8 mouse cellular contexts compared by ENCODE assay signal in genomic region chr12:110889036-110890020, GRCm38 (mm10). TPM values are rescaled to one million over a fixed set of nuclear protein-coding genes. Genes with fewer than 3 reads are reported as not detected.
DNase-seq lines count a peak whose midpoint lies in the region; ATAC-seq and TF ChIP-seq lines count a peak whose summit lies in the region.

Cinp (minus strand) TSS chr12:110889145.
Tecpr2 (plus strand) TSS chr12:110889264.

- H3K4me2 ChIP-seq in forebrain, embryonic 12.5 days = peak within 1 kb of the TSS; percentile 87
- peak within 1 kb of the TSS; percentile 89 for H3K4me2 ChIP-seq in heart, postnatal 0 days (ENCODE audit: low read depth, low read length)
- H3K4me2 ChIP-seq in liver, embryonic 16.5 days (ENCODE audit: low read depth, low read length) = peak within 1 kb of the TSS; percentile 97
- H3K4me2 ChIP-seq in neural tube, embryonic 13.5 days = peak within 1 kb of the TSS; percentile 98

- no peak for TF ChIP-seq CTCF in E14TG2a.4 (conservative IDR thresholded peaks at IDR 0.05; ENCODE audit: low read length)
- TF ChIP-seq CTCF in heart, postnatal 0 days (IDR thresholded peaks at IDR 0.05; ENCODE audit: low read depth) = no peak
- TF ChIP-seq CTCF in testis, adult 2 months (IDR thresholded peaks at IDR 0.05; ENCODE audit: control insufficient read depth, insufficient read depth, insufficient replicate concordance, low read depth, low read length) = no peak

- H3K4me1 ChIP-seq in E14TG2a.4 (replicated peaks; ENCODE audit: low read depth, low read length) = peaks cover 44% of the 10 kb centered on the region
- H3K4me1 ChIP-seq in forebrain, embryonic 12.5 days = peaks cover 23% of the 10 kb centered on the region
- 0 out of 2 replicates have a peak, but pooled peaks cover 8% of the 10 kb centered on the region for H3K4me1 ChIP-seq in heart, postnatal 0 days (ENCODE audit: control insufficient read depth, insufficient read depth)
- peaks cover 37% of the 10 kb centered on the region for H3K4me1 ChIP-seq in liver, embryonic 16.5 days (ENCODE audit: control insufficient read depth, low read depth, low read length)
- H3K4me1 ChIP-seq in neural tube, embryonic 13.5 days (replicated peaks) = peaks cover 22% of the 10 kb centered on the region
- H3K4me1 ChIP-seq in testis, adult 2 months (ENCODE audit: control insufficient read depth, insufficient read depth, low read length) = peaks cover 8% of the 10 kb centered on the region

- peak within 1 kb of the TSS; percentile 95 for H3K4me3 ChIP-seq in E14TG2a.4 (replicated peaks; ENCODE audit: low read length)
- peak within 1 kb of the TSS; percentile 86 for H3K4me3 ChIP-seq in forebrain, embryonic 12.5 days (replicated peaks)
- peak within 1 kb of the TSS; percentile 88 for H3K4me3 ChIP-seq in heart, postnatal 0 days (ENCODE audit: low read depth, low read length)
- peak within 1 kb of the TSS; percentile 71 for H3K4me3 ChIP-seq in liver, embryonic 16.5 days (ENCODE audit: low read depth, low read length)
- peak within 1 kb of the TSS; percentile 85 for H3K4me3 ChIP-seq in neural tube, embryonic 13.5 days
- peak within 1 kb of the TSS; percentile 97 for H3K4me3 ChIP-seq in testis, adult 2 months (ENCODE audit: control insufficient read depth, low read depth, low read length)

- peak within 1 kb of the TSS; percentile 85 for H3K9ac ChIP-seq in forebrain, embryonic 12.5 days
- H3K9ac ChIP-seq in heart, postnatal 0 days (replicated peaks; ENCODE audit: low read depth, low read length) = peak within 1 kb of the TSS; percentile 74
- peak within 1 kb of the TSS; percentile 71 for H3K9ac ChIP-seq in liver, embryonic 16.5 days (ENCODE audit: low read depth, low read length)
- H3K9ac ChIP-seq in neural tube, embryonic 13.5 days = peak within 1 kb of the TSS; percentile 92

- H3K36me3 ChIP-seq in E14TG2a.4 (ENCODE audit: insufficient read depth, low read length) = peaks cover 26% of the 10 kb centered on the region
- peaks cover 4% of the 10 kb centered on the region; the same call in 1 of the 2 replicates for H3K36me3 ChIP-seq in forebrain, embryonic 12.5 days (replicated peaks)
- no peaks in the 10 kb centered on the region for H3K36me3 ChIP-seq in heart, postnatal 0 days (replicated peaks; ENCODE audit: control insufficient read depth, insufficient read depth, low read length)
- H3K36me3 ChIP-seq in liver, embryonic 16.5 days (ENCODE audit: control insufficient read depth, insufficient read depth) = no peaks in the 10 kb centered on the region
- no peaks in the 10 kb centered on the region for H3K36me3 ChIP-seq in neural tube, embryonic 13.5 days
- H3K36me3 ChIP-seq in testis, adult 2 months (ENCODE audit: control insufficient read depth, insufficient read depth, low read length) = no peaks in the 10 kb centered on the region

- no peaks in the 10 kb centered on the region for H3K9me3 ChIP-seq in E14TG2a.4 (ENCODE audit: low read length)
- no peaks in the 10 kb centered on the region for H3K9me3 ChIP-seq in forebrain, embryonic 12.5 days
- H3K9me3 ChIP-seq in heart, postnatal 0 days (replicated peaks; ENCODE audit: control insufficient read depth, low read length) = no peaks in the 10 kb centered on the region
- H3K9me3 ChIP-seq in liver, embryonic 16.5 days (replicated peaks; ENCODE audit: control insufficient read depth, low read length) = no peaks in the 10 kb centered on the region
- H3K9me3 ChIP-seq in neural tube, embryonic 13.5 days = no peaks in the 10 kb centered on the region

- peak within 1 kb of the TSS; percentile 92 for H3K27ac ChIP-seq in forebrain, embryonic 12.5 days
- peak within 1 kb of the TSS; percentile 81 for H3K27ac ChIP-seq in heart, postnatal 0 days (ENCODE audit: low read depth)
- peak within 1 kb of the TSS; percentile 95 for H3K27ac ChIP-seq in liver, embryonic 16.5 days (ENCODE audit: low read length)
- H3K27ac ChIP-seq in neural tube, embryonic 13.5 days (replicated peaks) = peak within 1 kb of the TSS; percentile 95
- peak within 1 kb of the TSS; percentile 83 for H3K27ac ChIP-seq in testis, adult 2 months (ENCODE audit: control insufficient read depth, insufficient read depth, low read depth, low read length)

- peaks cover 5% of the 10 kb centered on the region for H3K27me3 ChIP-seq in E14TG2a.4 (ENCODE audit: insufficient read depth, low read length)
- H3K27me3 ChIP-seq in forebrain, embryonic 12.5 days = no peaks in the 10 kb centered on the region
- no peaks in the 10 kb centered on the region for H3K27me3 ChIP-seq in heart, postnatal 0 days (ENCODE audit: control insufficient read depth, insufficient read depth, low read length)
- H3K27me3 ChIP-seq in liver, embryonic 16.5 days (ENCODE audit: control insufficient read depth, insufficient read depth, low read depth, low read length) = no peaks in the 10 kb centered on the region
- H3K27me3 ChIP-seq in neural tube, embryonic 13.5 days = no peaks in the 10 kb centered on the region
- H3K27me3 ChIP-seq in testis, adult 2 months (ENCODE audit: control insufficient read depth, insufficient read depth, low read length) = no peaks in the 10 kb centered on the region

- under 1% methylated on average over 61 of the region's 74 CpGs for WGBS in forebrain, embryonic 12.5 days
- under 1% methylated on average over 71 of the region's 74 CpGs for WGBS in heart, postnatal 0 days
- WGBS in liver, embryonic 16.5 days (ENCODE audit: insufficient replicate concordance) = under 1% methylated on average over 71 of the region's 74 CpGs
- under 1% methylated on average over 73 of the region's 74 CpGs for WGBS in neural tube, embryonic 13.5 days

- DNase-seq in c-Kit-positive CD71-positive TER-119-positive erythroid progenitor cells, embryonic 14.5 days (ENCODE audit: low spot score) = peak; percentile 96
- peak; percentile 99 for DNase-seq in heart, postnatal 0 days (ENCODE audit: low spot score)
- DNase-seq in kidney, postnatal 4 days = peak; percentile 96 to 98

- peak; percentile 100 for ATAC-seq in forebrain, embryonic 12.5 days (ENCODE audit: low FRiP score)
- ATAC-seq in heart, postnatal 0 days (ENCODE audit: insufficient read depth, low read depth) = peak; percentile 99
- ATAC-seq in liver, embryonic 16.5 days (ENCODE audit: low read depth) = peak; percentile 97
- ATAC-seq in neural tube, embryonic 13.5 days (ENCODE audit: low read depth) = peak; percentile 99

- peak; percentile 66 for TF ChIP-seq POLR2A in testis, adult 2 months (IDR thresholded peaks at IDR 0.05; ENCODE audit: control insufficient read depth, low read depth, low read length)

- TF ChIP-seq EP300 in heart, postnatal 0 days (IDR thresholded peaks at IDR 0.05; ENCODE audit: low read depth) = no peak

RNA-seq across cellular contexts. Expression of gene Cinp, which starts in this region (rescaled TPM):
- polyA plus RNA-seq in forebrain, embryonic 12.5 days (2016; fragmentation: Nextera tagmentation; extraction: Ambion mirVana) = 67.3 and 77.2 TPM in 2 replicates
- 59.1 and 91.0 TPM in 2 replicates for total RNA-seq in heart, postnatal 0 days (2014; rRNA removed; ENCODE audit: low replicate concordance)
- 44.0 and 47.8 TPM in 2 replicates for polyA plus RNA-seq in heart, postnatal 0 days (2015; fragmentation: Nextera tagmentation; extraction: Ambion mirVana)
- 49.1 and 49.3 TPM in 2 replicates for polyA plus RNA-seq in liver, embryonic 16.5 days (2015; fragmentation: Nextera tagmentation; extraction: Ambion mirVana)
- polyA plus RNA-seq in neural tube, embryonic 13.5 days (2015; fragmentation: Nextera tagmentation; extraction: Ambion mirVana) = 66.0 and 66.9 TPM in 2 replicates
- 13.4 and 13.6 TPM in 2 replicates for polyA plus RNA-seq in testis, adult 2 months (2012; rRNA removed)

RNA-seq across cellular contexts. Expression of gene Tecpr2, which starts in this region (rescaled TPM):
- polyA plus RNA-seq in forebrain, embryonic 12.5 days (2016; fragmentation: Nextera tagmentation; extraction: Ambion mirVana) = 8.3 and 8.8 TPM in 2 replicates
- total RNA-seq in heart, postnatal 0 days (2014; rRNA removed; ENCODE audit: low replicate concordance) = 4.1 and 4.7 TPM in 2 replicates
- 1.3 and 1.4 TPM in 2 replicates for polyA plus RNA-seq in heart, postnatal 0 days (2015; fragmentation: Nextera tagmentation; extraction: Ambion mirVana)
- polyA plus RNA-seq in liver, embryonic 16.5 days (2015; fragmentation: Nextera tagmentation; extraction: Ambion mirVana) = 1.7 and 2.1 TPM in 2 replicates
- polyA plus RNA-seq in neural tube, embryonic 13.5 days (2015; fragmentation: Nextera tagmentation; extraction: Ambion mirVana) = 6.1 and 6.3 TPM in 2 replicates
- polyA plus RNA-seq in testis, adult 2 months (2012; rRNA removed) = 7.1 and 7.4 TPM in 2 replicates

Comparison
In these comparisons a context has a peak if more than half of its experiments do, and no peak if none do; other contexts are left out.
1. Peak in every context shown above with its lines: DNase-seq, ATAC-seq, H3K4me3 ChIP-seq and H3K27ac ChIP-seq.